Mouse (Mus musculus) neural tube, embryonic 14.5 days (tissue): ENCODE results near the gene Sppl3. TPM values are rescaled to one million over a fixed set of nuclear protein-coding genes. Genes with fewer than 3 reads are reported as not detected.
"Not testable (repeated sequence)": the region's sequence is repeated elsewhere in the genome, so short reads cannot be mapped to it uniquely, and the experiment has no call there.

Experiments used
- ATAC-seq: fragments of 200-750 bp; cut with Nextera tagmentation; 2 replicates; pipeline ENCODE4 v1.8.0; 2017; ENCODE audit warnings: low read depth, mild to moderate bottlenecking, moderate TSS enrichment, moderate library complexity
- H3K27ac ChIP-seq: fragments of 300-500 bp; sonication (generic); 2 replicates; pipeline ENCODE4 v1.5.1; 2014; ENCODE audit warnings: low read depth, mild to moderate bottlenecking, control low read depth, low read length, moderate library complexity, mixed read lengths
- H3K27me3 ChIP-seq: fragments of 300-500 bp; sonication (generic); 2 replicates; pipeline ENCODE4 v1.6.1; 2014; ENCODE audit warnings: low read length; ENCODE audit not compliant: control insufficient read depth, insufficient read depth
- H3K36me3 ChIP-seq: fragments of 300-500 bp; sonication (generic); 2 replicates; pipeline ENCODE4 v1.6.1; 2014; ENCODE audit warnings: low read length, mixed read lengths; ENCODE audit not compliant: control insufficient read depth, insufficient read depth
- H3K4me1 ChIP-seq: fragments of 300-500 bp; sonication (generic); 2 replicates; pipeline ENCODE4 v1.6.1; 2014; ENCODE audit warnings: low read length; ENCODE audit not compliant: control insufficient read depth, insufficient read depth
- H3K4me2 ChIP-seq: fragments of 300-500 bp; sonication (generic); 2 replicates; pipeline ENCODE4 v1.6.1; 2014; ENCODE audit warnings: mild to moderate bottlenecking, low read depth, low read length, control low read depth
- H3K4me3 ChIP-seq: fragments of 300-500 bp; sonication (generic); 2 replicates; pipeline ENCODE4 v1.5.1; 2014; ENCODE audit warnings: low read depth, low read length, control low read depth, mixed read lengths
- H3K9ac ChIP-seq: fragments of 300-500 bp; sonication (generic); replicated peaks from 2 replicates; pipeline ENCODE4 v1.6.1; 2014; ENCODE audit warnings: low read depth, mild to moderate bottlenecking, control low read depth, low read length, mixed read lengths
- H3K9me3 ChIP-seq: fragments of 300-500 bp; sonication (generic); 2 replicates; pipeline ENCODE4 v1.6.1; 2016; ENCODE audit warnings: low read length; ENCODE audit not compliant: control insufficient read depth
- WGBS: fragments of 180-500 bp; shearing (Covaris S2); extraction: QIAGEN DNeasy Blood & Tissue Kit; methylation state at CpG from one replicate; pipeline ENCODE4 v1.1.7; 2014; 5-methylcytosine and 5-hydroxymethylcytosine counted together
- polyA plus RNA-seq: library from polyadenylated mRNA; unstranded; fragments of >200 nt; fragmentation: Nextera tagmentation; extraction: Ambion mirVana; gene quantifications from 2 replicates; pipeline ENCODE4 v1.2.1, GENCODE M21; 2014

The Sppl3 gene
- polyA plus RNA-seq, 1 experiment from 2014 or later = 32.7 TPM

GRCm38 (mm10) chr5:115089592-115090268, 78.8 kb downstream of the Sppl3 start:
- Histone ChIP-seq H3K4me3 (no peak overlapping the region), H3K27me3 (no peaks in the 10 kb centered on the region), H3K9ac (no peak overlapping the region), H3K36me3 (peaks cover 38% of the 10 kb centered on the region), H3K4me1 (no peaks in the 10 kb centered on the region), H3K9me3 (no peaks in the 10 kb centered on the region), H3K27ac (no peak overlapping the region), H3K4me2 (no peak overlapping the region)
- WGBS = 89% methylated on average over 5 of the region's 5 CpGs
- ATAC-seq = no peak

DNA sequence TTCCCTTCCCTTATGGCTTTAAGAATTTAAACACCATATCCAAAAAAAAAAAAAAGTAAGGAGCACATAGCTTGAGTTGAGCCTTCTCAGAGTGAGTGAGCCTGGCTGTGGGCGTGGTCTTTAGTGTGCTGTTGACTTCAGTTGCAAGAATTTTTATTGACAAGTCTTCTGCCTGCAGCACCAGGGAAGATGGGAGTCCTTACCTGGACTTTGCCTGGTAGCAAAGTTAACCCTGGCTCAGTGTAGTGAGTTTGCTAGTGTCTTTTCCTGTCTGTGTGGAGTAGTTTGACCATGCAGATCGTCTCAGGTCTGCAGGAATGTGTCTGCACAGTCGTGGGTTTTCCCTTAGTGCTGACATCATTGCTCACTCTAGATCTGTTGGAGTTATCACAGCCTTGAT, 80.1 kb downstream of the Sppl3 start:
- Histone ChIP-seq H3K9ac (no peak overlapping the region), H3K4me1 (no peaks in the 10 kb centered on the region), H3K4me3 (no peak overlapping the region), H3K36me3 (peaks cover 51% of the 10 kb centered on the region), H3K27me3 (no peaks in the 10 kb centered on the region), H3K27ac (no peak overlapping the region), H3K4me2 (no peak overlapping the region), H3K9me3 (no peaks in the 10 kb centered on the region)
- 82% methylated on average over 3 of the region's 3 CpGs for WGBS
- no peak for ATAC-seq

DNA sequence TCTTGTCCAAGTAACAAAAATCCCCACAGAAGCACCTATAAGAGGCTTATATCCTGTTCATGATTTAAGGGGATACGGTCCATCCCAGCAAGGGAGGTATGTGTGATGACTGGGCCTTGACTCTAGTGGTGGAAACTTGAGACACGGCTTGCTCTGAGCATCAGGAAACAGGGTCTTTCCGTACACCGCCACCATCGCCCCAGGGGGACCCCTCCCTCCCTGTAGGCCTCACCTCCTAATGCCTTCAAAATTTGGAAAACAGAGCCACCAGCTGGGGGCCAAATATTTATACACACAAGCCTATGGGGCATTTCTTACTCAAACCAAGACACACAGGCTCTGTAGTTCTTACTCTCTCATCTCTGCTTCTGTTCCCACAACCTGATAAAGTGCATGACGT, 80.8 kb downstream of the Sppl3 start:
- WGBS = 88% methylated on average over 6 of the region's 6 CpGs

DNA sequence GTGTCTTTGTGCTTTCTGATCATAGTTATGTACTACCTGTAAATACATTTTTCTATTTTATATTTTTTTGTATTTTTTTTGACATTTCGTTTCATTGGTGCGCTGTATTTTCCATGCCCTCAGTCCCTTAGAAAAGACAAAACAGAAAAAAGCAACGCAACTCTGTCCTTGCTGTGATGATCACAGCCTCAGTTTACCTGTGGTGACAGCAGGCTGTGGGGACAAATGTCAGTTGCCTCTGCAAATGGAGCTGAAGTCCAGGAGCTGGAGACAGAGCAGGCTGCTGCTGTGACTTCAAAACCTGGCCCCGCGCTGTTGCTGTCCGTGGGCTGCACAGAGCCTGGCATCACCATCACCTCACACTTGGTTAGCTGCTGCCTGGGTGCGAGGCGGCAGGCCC, 87.3 kb downstream of the Sppl3 start, which contains the start of gene Gm10401:
Gene Gm10401, minus strand, starts transcription at position 101 of the 400 bp plus-strand sequence.
- Histone ChIP-seq H3K4me3 (no peak within 1 kb of the TSS), H3K4me2 (no peak within 1 kb of the TSS), H3K27ac (no peak within 1 kb of the TSS), H3K9ac (no peak within 1 kb of the TSS), H3K36me3 (peaks cover 55% of the 10 kb centered on the region), H3K4me1 (no peaks in the 10 kb centered on the region), H3K27me3 (no peaks in the 10 kb centered on the region), H3K9me3 (no peaks in the 10 kb centered on the region)
- ATAC-seq = no peak
- 96% methylated on average over 8 of the region's 8 CpGs for WGBS

More for the DNA sequence above, 80.8 kb downstream of the Sppl3 start:
- ATAC-seq = no peak
- H3K9ac ChIP-seq = no peak overlapping the region
- H3K27me3 ChIP-seq = no peaks in the 10 kb centered on the region
- H3K36me3 ChIP-seq = peaks cover 58% of the 10 kb centered on the region
- no peak overlapping the region for H3K4me3 ChIP-seq
- H3K4me1 ChIP-seq = no peaks in the 10 kb centered on the region
- no peak overlapping the region for H3K27ac ChIP-seq
- no peaks in the 10 kb centered on the region for H3K9me3 ChIP-seq
- no peak overlapping the region for H3K4me2 ChIP-seq

- Histone ChIP-seq H3K4me3 (no peak overlapping the region), H3K9me3 (no peaks in the 10 kb centered on the region), H3K27me3 (no peaks in the 10 kb centered on the region), H3K4me1 (no peaks in the 10 kb centered on the region), H3K36me3 (peaks cover 52% of the 10 kb centered on the region), H3K27ac (no peak overlapping the region), H3K4me2 (no peak overlapping the region), H3K9ac (no peak overlapping the region)
- ATAC-seq = no peak
- 87% methylated on average over 5 of the region's 5 CpGs for WGBS
These were observed 88.6 kb downstream of the Sppl3 start for GRCm38 (mm10) chr5:115099530-115099929.

- Histone ChIP-seq H3K4me2 (no peak overlapping the region), H3K27me3 (no peaks in the 10 kb centered on the region), H3K36me3 (peaks cover 49% of the 10 kb centered on the region), H3K4me1 (no peaks in the 10 kb centered on the region), H3K4me3 (no peak overlapping the region), H3K9me3 (no peaks in the 10 kb centered on the region), H3K9ac (no peak overlapping the region), H3K27ac (no peak overlapping the region)
- WGBS = 90% methylated on average over 9 of the region's 9 CpGs
- ATAC-seq = no peak
These were observed 89.1 kb downstream of the Sppl3 start for GRCm38 (mm10) chr5:115099991-115100390.

DNA sequence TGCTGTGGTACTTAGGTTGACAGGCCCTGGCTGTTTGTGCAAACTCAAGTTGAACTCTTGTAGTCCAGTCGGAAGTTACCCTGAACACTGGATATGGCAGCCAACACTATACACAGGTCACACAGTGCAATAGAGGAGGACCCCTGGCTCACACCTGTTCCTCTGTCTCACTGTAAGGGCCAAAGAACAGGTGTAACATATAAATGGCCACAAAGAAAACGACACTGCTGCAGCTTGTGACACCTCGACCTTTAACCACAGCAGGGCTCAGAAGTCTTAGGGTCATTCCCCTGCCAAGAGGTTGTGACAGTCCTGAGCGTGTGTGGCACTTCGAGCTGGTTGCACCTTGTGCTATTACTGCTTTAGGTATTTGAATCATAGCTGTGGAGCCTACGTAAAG, 89.5 kb downstream of the Sppl3 start:
- Histone ChIP-seq H3K27ac (no peak overlapping the region), H3K9me3 (no peaks in the 10 kb centered on the region), H3K4me3 (no peak overlapping the region), H3K4me2 (no peak overlapping the region), H3K4me1 (no peaks in the 10 kb centered on the region), H3K36me3 (peaks cover 44% of the 10 kb centered on the region), H3K9ac (no peak overlapping the region), H3K27me3 (no peaks in the 10 kb centered on the region)
- no peak for ATAC-seq
- 86% methylated on average over 6 of the region's 6 CpGs for WGBS

GRCm38 (mm10) chr5:115102231-115102630, 91.3 kb downstream of the Sppl3 start:
- Histone ChIP-seq H3K27me3 (no peaks in the 10 kb centered on the region), H3K4me3 (no peak overlapping the region), H3K9me3 (no peaks in the 10 kb centered on the region), H3K9ac (no peak overlapping the region), H3K27ac (no peak overlapping the region), H3K4me2 (no peak overlapping the region), H3K4me1 (no peaks in the 10 kb centered on the region), H3K36me3 (peaks cover 26% of the 10 kb centered on the region)
- 90% methylated on average over 2 of the region's 2 CpGs for WGBS
- no peak for ATAC-seq

DNA sequence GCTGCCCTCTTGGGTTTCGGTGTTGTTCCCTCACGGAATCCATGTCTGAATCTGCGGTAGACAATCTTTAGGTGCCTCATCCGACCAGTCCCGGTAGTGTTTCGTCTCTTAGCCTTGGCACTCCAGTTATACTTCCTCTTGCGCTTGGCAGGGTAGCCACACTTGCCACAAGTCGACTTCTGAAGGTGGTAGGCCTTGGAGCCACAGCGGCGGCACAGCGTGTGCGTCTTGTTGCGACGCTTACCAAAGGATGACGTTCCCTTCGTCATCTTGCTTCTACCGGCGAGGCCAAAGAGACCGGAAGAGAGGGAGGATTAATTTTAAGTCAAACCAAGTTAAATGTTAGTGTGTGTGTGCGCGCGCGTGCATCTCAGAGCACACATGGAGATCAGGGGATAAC, 92.3 kb downstream of the Sppl3 start:
- not testable (repeated sequence) for ATAC-seq, H3K27ac ChIP-seq, H3K27me3 ChIP-seq, H3K9ac ChIP-seq, H3K9me3 ChIP-seq, H3K4me2 ChIP-seq, H3K4me3 ChIP-seq, H3K4me1 ChIP-seq
- 97% methylated on average over 23 of the region's 23 CpGs for WGBS
- H3K36me3 ChIP-seq = peaks cover 16% of the 10 kb centered on the region
